Mouse (Mus musculus) E14TG2a.4 (cell line): Measurements from ENCODE around the gene Prr29.
"Not testable (repeated sequence)": the region's sequence is repeated elsewhere in the genome, so short reads cannot be mapped to it uniquely, and the experiment has no call there.

ENCODE experiments used
- H3K27me3 ChIP-seq: 2 replicates; pipeline ENCODE4 v1.6.1; 2014; ENCODE audit warnings: low read length, control low read depth; ENCODE audit not compliant: insufficient read depth
- H3K36me3 ChIP-seq: 2 replicates; pipeline ENCODE4 v1.6.1; 2014; ENCODE audit warnings: low read length, control low read depth; ENCODE audit not compliant: insufficient read depth
- H3K4me1 ChIP-seq: replicated peaks from 2 replicates; pipeline ENCODE4 v1.6.1; 2014; ENCODE audit warnings: low read depth, low read length, control low read depth
- H3K4me3 ChIP-seq: replicated peaks from 2 replicates; pipeline ENCODE4 v1.5.1; 2014; ENCODE audit warnings: mild to moderate bottlenecking, low read length
- H3K9me3 ChIP-seq: 2 replicates; pipeline ENCODE4 v1.6.1; 2014; ENCODE audit warnings: low read length, control low read depth
- CTCF ChIP-seq: conservative IDR thresholded peaks from 2 replicates; pipeline ENCODE4 v1.5.1; 2014; ENCODE audit warnings: low read length
- NANOG ChIP-seq: IDR thresholded peaks from 2 replicates; pipeline ENCODE4 v1.6.1; 2014; ENCODE audit warnings: borderline replicate concordance, low read length, mixed read lengths
- POU5F1 ChIP-seq: IDR thresholded peaks from 2 replicates; pipeline ENCODE4 v1.6.1; 2014; ENCODE audit warnings: low read length, borderline replicate concordance

Gene Prr29

GRCm38 (mm10) chr11:106329128-106329527 lies 36.1 kb upstream of the Prr29 start:
- peaks cover 25% of the 10 kb centered on the region for H3K4me1 ChIP-seq
- H3K27me3 ChIP-seq: peaks cover 25% of the 10 kb centered on the region
- no peaks in the 10 kb centered on the region for H3K9me3 ChIP-seq
- no peak overlapping the region for H3K4me3 ChIP-seq
- H3K36me3 ChIP-seq: no peaks in the 10 kb centered on the region
- TF ChIP-seq CTCF (no peak), NANOG (no peak), POU5F1 (no peak)

GRCm38 (mm10) chr11:106329682-106330081 lies 35.6 kb upstream of the Prr29 start:
- H3K4me3 ChIP-seq: no peak overlapping the region
- peaks cover 25% of the 10 kb centered on the region for H3K4me1 ChIP-seq
- no peaks in the 10 kb centered on the region for H3K9me3 ChIP-seq
- peaks cover 25% of the 10 kb centered on the region for H3K27me3 ChIP-seq
- H3K36me3 ChIP-seq: no peaks in the 10 kb centered on the region
- TF ChIP-seq NANOG (no peak), POU5F1 (no peak), CTCF (peak; percentile 26)

- TF ChIP-seq CTCF: no peak
- TF ChIP-seq NANOG: no peak
- TF ChIP-seq POU5F1: no peak
- H3K36me3 ChIP-seq: no peaks in the 10 kb centered on the region
- H3K9me3 ChIP-seq: no peaks in the 10 kb centered on the region
- peaks cover 16% of the 10 kb centered on the region for H3K27me3 ChIP-seq
- no peak overlapping the region for H3K4me3 ChIP-seq
- peaks cover 16% of the 10 kb centered on the region for H3K4me1 ChIP-seq
These were observed 32.8 kb upstream of the Prr29 start for GRCm38 (mm10) chr11:106332458-106332857.

- H3K9me3 ChIP-seq: no peaks in the 10 kb centered on the region
- H3K4me1 ChIP-seq: peaks cover 5% of the 10 kb centered on the region
- no peaks in the 10 kb centered on the region for H3K36me3 ChIP-seq
- H3K27me3 ChIP-seq: peaks cover 8% of the 10 kb centered on the region
- TF ChIP-seq POU5F1 (no peak), NANOG (no peak), CTCF (no peak)
- no peak overlapping the region for H3K4me3 ChIP-seq
These were observed 31.2 kb upstream of the Prr29 start for GRCm38 (mm10) chr11:106334066-106334465.

GRCm38 (mm10) chr11:106338029-106338428 lies 27.2 kb upstream of the Prr29 start:
- H3K9me3 ChIP-seq: no peaks in the 10 kb centered on the region
- peaks cover 9% of the 10 kb centered on the region; the same call in 1 of the 2 replicates for H3K27me3 ChIP-seq
- no peak for TF ChIP-seq POU5F1
- TF ChIP-seq NANOG: no peak
- no peak for TF ChIP-seq CTCF
- H3K4me3 ChIP-seq: no peak overlapping the region
- peaks cover 5% of the 10 kb centered on the region for H3K4me1 ChIP-seq
- H3K36me3 ChIP-seq: no peaks in the 10 kb centered on the region

GRCm38 (mm10) chr11:106338870-106339269 lies 26.4 kb upstream of the Prr29 start:
- no peak for TF ChIP-seq POU5F1
- TF ChIP-seq NANOG: no peak
- TF ChIP-seq CTCF: no peak

GRCm38 (mm10) chr11:106339323-106339722 lies 25.9 kb upstream of the Prr29 start:
- H3K36me3 ChIP-seq: not testable (repeated sequence)

More at GRCm38 (mm10) chr11:106338870-106339269, 26.4 kb upstream of the Prr29 start:
- no peaks in the 10 kb centered on the region for H3K36me3 ChIP-seq
- peaks cover 5% of the 10 kb centered on the region for H3K4me1 ChIP-seq
- H3K27me3 ChIP-seq: peaks cover 8% of the 10 kb centered on the region; the same call in 1 of the 2 replicates
- H3K9me3 ChIP-seq: no peaks in the 10 kb centered on the region
- H3K4me3 ChIP-seq: no peak overlapping the region

GRCm38 (mm10) chr11:106340990-106341520 lies 24.2 kb upstream of the Prr29 start:
- TF ChIP-seq NANOG: no peak
- no peak for TF ChIP-seq CTCF
- no peak for TF ChIP-seq POU5F1
- Histone ChIP-seq H3K27me3 (peaks cover 13% of the 10 kb centered on the region; the same call in 1 of the 2 replicates), H3K9me3 (no peaks in the 10 kb centered on the region), H3K36me3 (no peaks in the 10 kb centered on the region), H3K4me3 (no peak overlapping the region), H3K4me1 (peaks cover 5% of the 10 kb centered on the region)

More at GRCm38 (mm10) chr11:106339323-106339722, 25.9 kb upstream of the Prr29 start:
- not testable (repeated sequence) for H3K9me3 ChIP-seq, H3K4me1 ChIP-seq, H3K4me3 ChIP-seq, H3K27me3 ChIP-seq

- peaks cover 23% of the 10 kb centered on the region for H3K27me3 ChIP-seq
- H3K36me3 ChIP-seq: no peaks in the 10 kb centered on the region
- no peak overlapping the region for H3K4me3 ChIP-seq
- H3K9me3 ChIP-seq: no peaks in the 10 kb centered on the region
- TF ChIP-seq NANOG (no peak), CTCF (no peak), POU5F1 (no peak)
- H3K4me1 ChIP-seq: peaks cover 6% of the 10 kb centered on the region; the same call in 1 of the 2 replicates
These were observed 20.4 kb upstream of the Prr29 start for GRCm38 (mm10) chr11:106344910-106345309.
